ENCODE assay signal across 8 mouse cellular contexts in genomic region chr9:57261913-57262794, GRCm38 (mm10). TPM values are rescaled to one million over a fixed set of nuclear protein-coding genes. Genes with fewer than 3 reads are reported as not detected.
DNase-seq lines count a peak whose midpoint lies in the region; ATAC-seq and TF ChIP-seq lines count a peak whose summit lies in the region.

TSS of gene 1700017B05Rik (minus strand) at chr9:57262612.

- H3K4me2 ChIP-seq in limb, embryonic 14.5 days (replicated peaks; ENCODE audit: low read depth, low read length, severe bottlenecking) = peak within 1 kb of the TSS; percentile 85
- H3K4me2 ChIP-seq in midbrain, embryonic 15.5 days = peak within 1 kb of the TSS; percentile 93

- H3K9ac ChIP-seq in limb, embryonic 14.5 days (ENCODE audit: low read depth, low read length, severe bottlenecking) = peak within 1 kb of the TSS; percentile 83
- H3K9ac ChIP-seq in midbrain, embryonic 15.5 days = peak within 1 kb of the TSS; percentile 48

- peak; percentile 85 for DNase-seq in 3T3-L1 (ENCODE audit: low read depth, low spot score)
- DNase-seq in adrenal gland, postnatal 10 days = peak; percentile 85
- peak; percentile 84 for DNase-seq in embryo, embryonic 9.5 days (ENCODE audit: extremely low spot score)
- peak; percentile 81 to 83 for DNase-seq in heart, adult 18-20 months
- peak; percentile 87 for DNase-seq in kidney, adult 18-20 months
- peak; percentile 56 for DNase-seq in limb, embryonic 14.5 days (ENCODE audit: low spot score)
- peak; percentile 72 to 84 for DNase-seq in spleen, adult 18-20 months

- peak within 1 kb of the TSS; percentile 68 for H3K27ac ChIP-seq in limb, embryonic 14.5 days (replicated peaks; ENCODE audit: low read depth, low read length)
- H3K27ac ChIP-seq in midbrain, embryonic 15.5 days = peak within 1 kb of the TSS; percentile 13; the same call in 1 of the 2 replicates

- ATAC-seq in limb, embryonic 14.5 days (ENCODE audit: low FRiP score, low read depth) = peak; percentile 85
- ATAC-seq in midbrain, embryonic 15.5 days (replicated peaks) = peak; percentile 72

- peaks cover 13% of the 10 kb centered on the region for H3K4me1 ChIP-seq in limb, embryonic 14.5 days (ENCODE audit: control insufficient read depth, insufficient read depth, low read length)
- peaks cover 21% of the 10 kb centered on the region for H3K4me1 ChIP-seq in midbrain, embryonic 15.5 days

- no peaks in the 10 kb centered on the region for H3K9me3 ChIP-seq in limb, embryonic 14.5 days (ENCODE audit: control insufficient read depth, low read length)
- no peaks in the 10 kb centered on the region for H3K9me3 ChIP-seq in midbrain, embryonic 15.5 days

- peaks cover 18% of the 10 kb centered on the region for H3K36me3 ChIP-seq in limb, embryonic 14.5 days (ENCODE audit: control insufficient read depth, insufficient read depth, low read length)
- H3K36me3 ChIP-seq in midbrain, embryonic 15.5 days (replicated peaks) = no peaks in the 10 kb centered on the region

- H3K27me3 ChIP-seq in limb, embryonic 14.5 days (ENCODE audit: control insufficient read depth, insufficient read depth, low read length) = no peaks in the 10 kb centered on the region
- peaks cover 9% of the 10 kb centered on the region for H3K27me3 ChIP-seq in midbrain, embryonic 15.5 days (replicated peaks)

- no peak for TF ChIP-seq POLR2A in limb, embryonic 14.5 days (IDR thresholded peaks at IDR 0.05; ENCODE audit: borderline replicate concordance, extremely low read depth, insufficient read depth, insufficient read length)

- peak within 1 kb of the TSS; percentile 58 for H3K4me3 ChIP-seq in limb, embryonic 14.5 days (replicated peaks; ENCODE audit: low read length)
- H3K4me3 ChIP-seq in midbrain, embryonic 15.5 days = peak within 1 kb of the TSS; percentile 60

- WGBS in limb, embryonic 14.5 days = under 1% methylated on average over 61 of the region's 87 CpGs
- WGBS in midbrain, embryonic 15.5 days = under 1% methylated on average over 74 of the region's 87 CpGs

RNA-seq across cellular contexts. Expression of gene 1700017B05Rik, which starts in this region (rescaled TPM):
- 10 to 100 TPM; 38.2 to 40.2 TPM for total RNA-seq in adrenal gland, postnatal 10 days (2021)
- 10 to 100 TPM in 1 of 2 experiments, 1 to 10 TPM in 1; 8.9 to 11.5 TPM for total RNA-seq in heart, adult 18-20 months (2021)
- polyA plus RNA-seq in limb, embryonic 14.5 days (2012; rRNA removed) = 11.1 and 12.5 TPM in 2 replicates
- 18.0 and 18.8 TPM in 2 replicates for polyA plus RNA-seq in limb, embryonic 14.5 days (2014; fragmentation: Nextera tagmentation; extraction: Ambion mirVana)
- 4.0 and 4.4 TPM in 2 replicates for polyA plus RNA-seq in midbrain, embryonic 15.5 days (2015; fragmentation: Nextera tagmentation; extraction: Ambion mirVana)

Comparison
In these comparisons a context has a peak if more than half of its experiments do, and no peak if none do; other contexts are left out.
1. Peak in every context shown above with its lines: DNase-seq, ATAC-seq, H3K4me3 ChIP-seq and H3K27ac ChIP-seq.